Mouse (Mus musculus) G1E (cell line): ENCODE results near the gene Myl9.

Source experiments
- CTCF ChIP-seq: IDR thresholded peaks from 2 replicates; pipeline ENCODE4 v1.5.1; 2012; ENCODE audit warnings: low read depth, low read length, inconsistent platforms, mixed read lengths
- GATA1 ChIP-seq: IDR thresholded peaks from 2 replicates; pipeline ENCODE4 v1.6.1; 2012; ENCODE audit warnings: borderline replicate concordance, low read length, inconsistent platforms, mixed read lengths
- POLR2AphosphoS5 ChIP-seq: IDR thresholded peaks from 2 replicates; pipeline ENCODE4 v1.6.1; 2012; ENCODE audit warnings: low read depth, low read length, inconsistent platforms; ENCODE audit not compliant: insufficient replicate concordance
- TAL1 ChIP-seq: conservative IDR thresholded peaks from 2 replicates; pipeline ENCODE4 v1.6.1; 2012; ENCODE audit warnings: low read depth, low read length, inconsistent platforms, mixed read lengths

DNA sequence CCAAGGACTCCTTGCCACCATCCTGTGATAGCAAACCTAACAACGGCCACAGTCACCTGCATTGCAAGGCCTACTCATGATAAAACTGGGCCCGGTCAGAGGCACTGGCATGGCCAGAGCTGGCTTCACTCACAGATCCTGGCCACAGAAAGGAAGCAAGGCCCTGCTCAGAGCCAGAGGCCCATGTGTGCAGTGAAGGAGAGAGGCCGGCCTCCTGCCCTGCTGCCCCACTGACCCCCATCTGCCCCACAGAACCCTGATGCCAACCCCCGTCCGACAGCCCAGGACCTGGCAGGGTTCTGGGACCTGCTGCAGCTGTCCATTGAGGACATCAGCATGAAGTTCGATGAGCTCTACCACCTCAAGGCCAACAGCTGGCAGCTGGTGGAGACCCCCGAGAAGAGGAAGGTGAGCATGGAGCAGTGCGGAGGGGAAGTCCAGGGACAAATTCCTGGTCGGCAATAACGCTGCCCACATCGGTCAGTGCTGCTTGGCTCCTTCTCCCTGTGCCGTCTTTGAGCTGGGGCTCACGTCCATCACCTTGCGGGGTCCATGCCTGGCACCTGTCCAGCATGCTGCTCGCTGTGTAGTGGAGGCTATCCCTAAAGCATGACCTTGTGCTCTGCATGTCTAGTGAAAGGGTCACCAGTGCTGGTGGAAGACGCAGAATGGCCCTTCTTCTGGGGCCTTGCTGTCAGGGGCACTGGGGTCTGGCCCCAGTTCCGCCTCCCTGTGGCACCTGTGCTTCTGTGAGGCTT, 13.5 kb upstream of the Myl9 start:
- TF ChIP-seq CTCF: no peak
- no peak for TF ChIP-seq GATA1
- no peak for TF ChIP-seq POLR2AphosphoS5
- no peak for TF ChIP-seq TAL1
